Mouse (Mus musculus) mouse embryonic stem cell (cell line): ENCODE results near the gene Stau1.

ENCODE experiments used
- in situ Hi-C, 2 experiments: fragments of 300-500 bp; cut with MboI; formaldehyde crosslinking; loops; 1 replicate in 1 of 2; 3 replicates in 1 of 2; pipeline ENCODE4 v1.14.3; 2019 to 2020; ENCODE audit warnings: low sequenced_read_pairs in 2 of 2, low pct_unique_long_range_greater_than_20kb in 1 of 2, mixed read lengths in 1 of 2; ENCODE audit not compliant: unreplicated experiment in 1 of 2

The Stau1 gene

GRCm38 (mm10) chr2:166943146-166943545 lies 53.0 kb downstream of the Stau1 start:
- in situ Hi-C loops, result no loop called here

GRCm38 (mm10) chr2:166936166-166936565 lies 59.9 kb downstream of the Stau1 start:
- in situ Hi-C loops, result no loop called here

- in situ Hi-C loops, result no loop called here
These were observed 60.5 kb downstream of the Stau1 start for GRCm38 (mm10) chr2:166935582-166935981.

DNA sequence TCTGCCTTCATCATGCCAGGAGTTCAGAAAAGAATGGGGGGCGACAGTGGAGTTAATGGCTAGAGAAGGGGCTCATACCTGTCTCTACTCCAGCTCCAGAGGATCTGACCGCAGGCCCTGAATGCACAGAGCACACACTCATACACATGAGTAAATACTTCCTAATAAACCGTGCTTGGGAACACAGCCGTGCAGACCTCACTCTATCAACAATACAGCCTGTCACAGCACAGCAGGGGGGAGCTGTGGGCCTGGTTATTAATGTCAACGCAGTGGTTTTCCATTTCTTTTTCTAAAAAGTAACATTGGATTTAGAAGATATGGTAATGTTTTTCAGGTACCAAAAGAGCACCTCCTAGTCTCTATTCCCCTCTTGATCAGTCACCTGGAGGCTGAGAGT lies 61.7 kb downstream of the Stau1 start:
- in situ Hi-C loops, result no loop called here

DNA sequence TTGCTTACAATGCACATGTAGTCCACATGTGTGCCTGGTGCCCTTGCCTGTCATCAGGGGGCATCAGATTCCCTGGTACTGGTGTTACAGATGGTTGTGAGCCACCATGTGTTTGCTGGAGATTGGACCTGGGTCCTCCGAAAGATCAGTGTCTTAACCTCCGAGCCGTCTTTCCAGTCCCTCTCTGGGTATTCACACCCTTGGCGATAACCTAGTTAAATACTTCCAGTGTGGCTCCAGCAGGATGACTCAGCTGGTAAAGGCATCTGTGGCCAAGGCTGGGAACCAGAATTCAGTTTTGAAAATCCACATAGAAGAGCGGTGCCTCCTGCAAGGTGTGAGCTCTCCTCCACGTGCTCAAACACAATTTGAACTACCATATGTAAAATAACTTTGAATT lies 62.2 kb downstream of the Stau1 start:
- in situ Hi-C loops, result no loop called here

DNA sequence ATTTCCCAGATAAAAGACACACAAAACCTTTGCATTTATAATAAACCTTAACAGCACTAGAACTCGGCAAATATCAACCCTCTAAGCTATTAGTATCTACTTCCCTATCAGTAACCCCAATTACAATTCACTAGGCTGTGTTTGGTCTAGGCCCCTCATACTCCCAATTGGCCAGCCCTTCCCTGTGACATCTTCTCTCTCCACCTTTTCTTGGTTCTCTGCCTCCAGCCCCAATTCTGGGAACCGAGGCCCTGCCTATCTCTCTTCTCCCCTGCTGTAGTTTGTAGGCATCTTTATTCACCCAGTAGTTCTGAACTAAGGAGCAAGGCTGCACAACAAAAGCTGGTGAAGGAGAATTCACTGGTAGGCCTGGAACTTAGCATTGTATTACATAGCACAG lies 72.1 kb downstream of the Stau1 start:
- in situ Hi-C loops, result no loop called here

DNA sequence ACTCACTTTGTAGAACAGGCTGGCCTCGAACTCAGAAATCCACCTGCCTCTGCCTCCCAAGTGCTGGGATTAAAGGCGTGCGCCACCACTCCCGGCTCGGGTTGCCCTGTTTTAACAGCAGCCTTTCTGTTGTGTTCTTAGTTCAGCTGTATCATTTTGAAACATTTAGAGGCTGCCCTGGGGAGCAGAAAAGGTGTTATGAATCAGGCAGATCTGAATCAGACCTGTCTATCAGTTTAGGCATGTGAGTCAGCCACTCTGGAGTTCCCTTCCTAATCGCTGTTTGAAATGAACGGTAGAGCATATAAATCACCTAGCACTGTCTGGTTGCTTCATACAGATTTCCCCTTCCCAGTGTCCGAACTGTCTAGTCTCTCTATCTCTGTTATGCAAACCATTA lies 85.6 kb downstream of the Stau1 start:
- in situ Hi-C loops, result no loop called here

DNA sequence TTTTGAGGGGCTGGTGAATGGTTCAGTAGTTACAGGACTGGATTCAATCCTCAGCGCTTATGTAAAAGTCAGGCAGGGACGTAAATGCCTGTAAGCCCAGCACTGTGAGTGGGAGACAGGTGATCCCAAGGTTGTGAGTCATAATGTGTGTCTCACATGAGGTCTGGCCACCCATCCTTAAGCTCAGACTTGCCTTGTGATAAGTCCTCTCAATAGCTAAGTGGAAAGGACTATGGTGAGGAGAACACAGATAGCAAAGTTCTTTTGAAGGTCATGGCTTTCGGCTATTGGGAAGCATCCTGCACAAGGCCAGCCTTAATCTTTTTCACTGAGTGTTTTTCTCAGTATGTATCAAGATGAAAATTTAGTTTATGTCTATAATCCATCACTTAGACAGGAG lies 86.4 kb downstream of the Stau1 start:
- in situ Hi-C loops, result no loop called here

GRCm38 (mm10) chr2:166906523-166907182 lies 89.4 kb downstream of the Stau1 start:
- in situ Hi-C loops, result no loop called here

DNA sequence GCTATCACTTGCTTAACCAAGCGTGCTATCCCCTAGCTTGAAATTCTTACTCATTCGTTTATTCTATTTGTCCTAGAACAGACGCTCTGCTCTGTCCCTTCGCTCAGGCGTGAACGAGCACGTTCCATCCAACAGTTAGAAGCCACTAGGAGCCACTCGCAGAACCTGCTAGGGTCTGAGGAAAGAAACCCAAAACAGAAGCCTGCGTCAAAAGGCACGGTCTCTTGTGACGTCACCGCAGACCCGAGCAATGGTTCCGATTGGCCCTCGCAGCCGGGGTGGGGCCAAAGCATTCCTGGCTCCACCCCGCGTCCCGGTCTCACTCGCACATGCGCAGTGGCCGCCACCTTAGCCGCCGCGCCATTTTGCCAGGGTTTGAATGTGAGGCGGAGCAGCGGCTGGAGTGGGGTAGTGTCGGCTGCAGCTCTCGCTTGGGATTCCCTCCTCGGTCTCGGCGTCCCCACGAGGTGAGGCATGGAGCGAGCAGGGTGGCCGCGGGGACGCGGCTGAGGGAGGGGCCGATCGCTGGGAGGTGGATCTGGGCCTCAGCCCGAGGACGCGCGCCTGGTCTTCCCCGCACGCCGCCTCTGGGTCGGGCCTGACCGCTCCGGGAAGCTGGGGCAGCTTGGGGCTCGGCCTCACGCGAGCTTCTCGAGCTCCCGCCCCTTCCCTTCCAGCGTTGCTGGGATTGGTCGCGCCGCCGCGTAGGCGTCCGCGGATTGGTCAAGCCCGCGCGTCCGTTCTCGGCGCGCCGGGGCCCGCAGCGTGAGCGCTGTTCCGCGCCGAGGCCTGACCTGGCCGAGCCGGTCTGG lies 90.2 kb downstream of the Stau1 start, which contains the start of gene Cse1l:
Gene Cse1l (plus strand): TSS at position 330 of the 812 bp plus-strand sequence.
- in situ Hi-C loops, result no loop called here

- in situ Hi-C loops, result no loop called here
These were observed 92.3 kb downstream of the Stau1 start for GRCm38 (mm10) chr2:166903719-166904282.

DNA sequence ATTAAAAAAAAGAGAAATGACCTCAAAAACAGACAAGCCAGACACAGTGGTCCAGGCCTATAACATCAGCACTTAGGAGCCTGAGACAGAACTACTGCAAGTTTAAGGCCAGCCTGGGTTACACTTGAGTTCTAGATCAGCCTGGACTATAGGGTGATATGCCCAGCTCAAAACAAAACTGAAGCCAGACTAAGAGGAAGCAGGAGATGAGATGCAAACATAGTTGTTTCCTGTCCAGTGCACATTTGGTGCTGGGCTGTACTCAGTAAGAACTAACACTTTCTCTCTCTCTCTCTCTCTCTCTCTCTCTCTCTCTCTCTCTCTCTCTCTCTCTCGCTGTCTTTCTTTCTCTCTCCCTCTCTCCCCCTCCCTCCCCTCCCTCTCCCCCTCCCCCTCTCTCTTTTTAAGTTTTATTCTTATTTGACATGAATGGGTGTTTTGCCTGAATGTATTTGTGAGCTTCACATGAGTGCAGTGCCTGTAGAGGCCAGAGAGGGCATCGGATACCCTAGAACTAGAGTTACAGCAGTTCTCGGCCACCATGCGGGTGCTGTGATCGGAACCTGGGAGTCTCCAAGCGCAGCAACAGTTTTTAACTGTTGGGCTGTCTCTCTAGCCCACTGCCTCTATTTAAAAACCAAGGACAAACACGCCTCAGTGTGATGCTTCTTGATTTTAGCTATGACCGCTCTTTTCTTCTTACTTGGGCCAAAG lies 95.2 kb downstream of the Stau1 start:
- in situ Hi-C loops, result no loop called here

GRCm38 (mm10) chr2:166899746-166900145 lies 96.4 kb downstream of the Stau1 start:
- in situ Hi-C loops, result no loop called here

- in situ Hi-C loops, result no loop called here
These were observed 96.9 kb downstream of the Stau1 start for GRCm38 (mm10) chr2:166899161-166899560.
